Mouse (Mus musculus): ENCODE results near the gene Plcxd1.
"Not testable (repeated sequence)": the region's sequence is repeated elsewhere in the genome, so short reads cannot be mapped to it uniquely, and the experiment has no call there.

Gene Plcxd1

DNA sequence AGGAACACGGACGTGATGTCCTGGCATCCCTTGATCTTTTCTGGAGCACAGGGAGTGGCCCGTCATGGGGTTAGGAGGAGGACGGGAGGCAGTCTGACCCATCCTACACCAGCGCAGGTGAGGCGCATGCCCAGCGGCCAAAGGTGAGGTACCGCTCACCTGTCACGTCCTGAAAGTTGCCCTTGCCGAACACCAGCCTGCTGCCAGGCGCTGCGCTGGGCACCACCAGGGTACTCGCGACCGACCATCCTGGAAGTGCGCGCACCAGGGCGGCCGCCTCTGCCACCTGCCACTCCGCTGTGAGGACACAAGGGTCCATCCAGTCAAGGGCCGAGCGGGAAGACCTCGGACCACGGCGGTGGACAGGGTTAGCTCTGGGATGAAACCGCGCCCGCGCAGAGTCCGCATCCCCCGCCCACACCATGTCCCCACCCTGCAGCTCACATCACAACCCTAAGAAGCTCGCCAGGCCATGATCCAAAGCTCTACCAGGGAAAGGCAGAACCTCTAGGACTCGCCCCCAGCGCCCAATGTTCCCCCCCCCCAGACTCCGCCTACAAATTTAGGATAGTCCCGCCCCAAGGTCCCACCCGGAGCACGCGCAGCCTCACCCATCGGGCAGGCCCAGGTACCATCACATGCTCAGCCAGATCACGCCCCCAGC lies 7.3 kb downstream of the Plcxd1 start:
- DNase-seq (ENCODE audit: inconsistent age in 2 of 2, low spot score in 1 of 2), result peak in 1 of 2 experiments; percentile 70

DNA sequence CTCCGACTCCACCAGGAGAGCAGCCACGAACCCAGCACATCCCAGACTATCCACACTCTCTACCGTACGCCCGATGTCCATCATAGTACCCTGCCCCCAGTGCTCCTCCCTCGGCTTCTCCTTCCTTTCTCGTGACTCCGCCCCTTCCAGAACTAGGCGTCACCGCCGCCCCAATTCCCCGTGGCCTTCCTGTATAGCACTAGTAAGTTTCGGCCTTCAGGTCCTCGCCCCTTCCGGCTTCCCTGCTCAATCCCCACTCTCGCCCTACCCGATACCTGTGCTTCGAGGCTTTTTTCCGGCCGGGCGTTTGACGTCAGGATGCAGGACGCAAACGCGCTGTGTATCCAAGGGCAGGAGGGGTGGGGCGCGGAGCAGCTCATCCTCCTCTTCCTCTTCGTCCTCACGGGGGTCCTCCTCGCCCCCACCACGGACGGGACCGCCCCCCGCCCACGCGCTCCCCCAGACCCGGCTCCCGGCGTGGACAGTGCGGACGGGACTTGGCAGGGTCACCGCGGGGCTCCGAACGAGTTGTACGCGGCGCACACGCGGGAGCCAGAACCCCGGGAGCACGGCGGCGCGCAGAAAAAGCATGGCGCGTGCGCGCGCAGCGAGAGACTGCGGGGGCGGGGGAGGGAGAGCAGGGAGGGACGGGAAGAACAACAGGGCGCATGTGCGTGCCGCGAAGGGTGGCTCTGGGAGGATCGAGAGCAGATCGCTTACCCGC lies 8.0 kb downstream of the Plcxd1 start, which contains the start of gene Gtpbp6:
TSS of gene Gtpbp6 (minus strand) at position 617 of the 724 bp plus-strand sequence.
- peak; percentile 97 to 98 for DNase-seq (ENCODE audit: inconsistent age in 2 of 2, low spot score in 1 of 2)

DNA sequence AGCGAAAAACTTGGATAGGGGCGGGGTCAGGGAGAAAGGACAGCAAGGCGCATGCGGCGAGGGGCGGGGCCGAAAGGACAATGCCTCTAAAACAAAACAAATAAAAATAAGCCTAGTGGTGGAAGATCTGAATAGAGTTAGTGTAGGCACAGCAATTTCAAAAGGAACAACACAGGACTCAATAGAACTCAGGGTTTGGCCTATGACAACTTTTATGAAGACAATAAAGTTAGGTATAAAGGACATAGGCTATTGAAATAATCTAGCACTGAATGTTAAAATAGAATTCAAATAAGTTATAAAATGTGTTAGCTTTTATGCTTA lies 8.5 kb downstream of the Plcxd1 start:
- DNase-seq (ENCODE audit: inconsistent age in 2 of 2, low spot score in 1 of 2), result no peak

DNA sequence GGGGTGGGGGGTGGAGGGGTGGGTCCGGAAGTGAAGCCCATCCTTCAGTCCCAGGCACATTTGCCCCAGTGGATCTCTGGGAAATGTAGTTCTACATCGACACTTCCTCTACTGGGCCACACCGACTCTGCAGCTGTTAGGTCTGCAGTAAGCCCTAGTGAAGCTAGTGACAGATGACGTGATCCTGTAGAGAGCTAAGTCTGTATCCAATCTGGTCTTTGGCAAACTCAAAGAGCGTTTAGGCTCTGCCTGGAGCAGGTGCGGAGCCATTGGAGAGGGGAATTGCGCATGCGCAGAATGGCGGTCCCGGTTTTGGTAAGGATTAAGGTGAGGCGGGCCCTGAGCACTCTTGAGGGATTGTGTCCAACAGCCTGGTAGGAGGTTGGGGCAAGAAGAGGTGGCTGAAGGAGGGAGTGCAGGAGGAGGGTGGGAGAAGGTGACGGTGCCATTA lies 10.2 kb downstream of the Plcxd1 start, which contains the start of gene Zfp605:
TSS of gene Zfp605 (plus strand) at position 102 of the 451 bp plus-strand sequence.
- DNase-seq (ENCODE audit: inconsistent age in 2 of 2, low spot score in 1 of 2), result peak; percentile 92 to 97

DNA sequence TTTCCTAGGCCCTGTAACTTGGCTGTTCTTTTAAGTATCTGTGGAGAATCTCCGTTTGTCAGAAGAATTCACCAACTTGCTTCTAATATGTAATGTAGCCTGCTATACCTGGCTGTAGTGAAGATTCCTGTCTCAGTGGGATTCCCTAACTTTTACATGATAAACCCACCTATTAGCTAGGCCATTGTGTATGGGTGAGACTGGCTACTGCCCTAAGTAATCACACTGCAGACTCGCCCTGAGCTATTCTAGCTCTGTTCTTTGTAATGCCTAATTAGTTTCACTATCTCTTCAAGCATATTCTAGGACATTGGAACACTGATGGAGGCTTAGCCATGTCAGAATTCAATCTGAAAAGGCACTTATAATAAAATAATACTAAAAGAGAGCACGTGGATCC lies 22.6 kb downstream of the Plcxd1 start:
- DNase-seq (ENCODE audit: inconsistent age in 2 of 2, low spot score in 1 of 2), result not testable (repeated sequence)

DNA sequence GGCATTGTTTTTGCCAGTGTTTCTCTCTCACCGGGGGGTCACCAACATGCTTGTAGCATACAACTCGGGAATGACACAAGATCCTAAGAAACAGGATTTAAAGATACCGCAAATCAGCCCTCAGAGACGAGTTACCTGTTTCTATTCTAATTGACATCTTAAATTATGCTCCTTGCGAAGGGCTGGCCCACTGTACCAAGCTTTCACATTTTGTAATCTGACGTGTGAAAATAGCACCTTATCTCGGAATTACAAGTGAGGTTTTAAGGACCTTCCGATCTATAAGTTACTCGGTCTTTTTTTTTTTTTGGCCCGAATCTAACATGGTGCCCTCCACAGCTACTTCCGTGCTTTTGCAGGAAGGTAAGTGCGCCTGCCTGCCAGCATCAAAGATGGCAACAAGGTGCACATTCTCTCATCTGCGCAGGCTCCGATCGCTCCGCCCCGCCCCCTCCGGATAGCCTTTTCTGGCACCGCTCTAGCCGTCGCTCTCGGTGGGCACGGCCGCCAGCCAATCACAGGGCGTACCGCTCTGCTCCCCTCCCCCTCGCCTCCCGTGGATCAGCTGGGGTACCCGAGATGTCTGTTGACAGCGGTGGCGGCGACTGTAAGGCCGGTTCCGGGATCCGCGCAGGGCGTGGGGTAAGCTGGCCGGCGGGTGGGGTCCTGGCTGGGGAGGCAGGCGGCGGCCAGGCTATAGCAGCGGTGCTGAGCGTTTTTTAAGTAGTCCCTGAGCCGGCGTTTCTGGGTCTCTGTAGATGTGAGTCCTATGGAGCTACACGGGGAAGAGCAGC lies 35.7 kb downstream of the Plcxd1 start, which contains the start of gene Chfr:
TSS of gene Chfr (plus strand) at position 550 of the 794 bp plus-strand sequence.
- DNase-seq (ENCODE audit: inconsistent age in 2 of 2, low spot score in 1 of 2), result peak; percentile 99 to 100

DNA sequence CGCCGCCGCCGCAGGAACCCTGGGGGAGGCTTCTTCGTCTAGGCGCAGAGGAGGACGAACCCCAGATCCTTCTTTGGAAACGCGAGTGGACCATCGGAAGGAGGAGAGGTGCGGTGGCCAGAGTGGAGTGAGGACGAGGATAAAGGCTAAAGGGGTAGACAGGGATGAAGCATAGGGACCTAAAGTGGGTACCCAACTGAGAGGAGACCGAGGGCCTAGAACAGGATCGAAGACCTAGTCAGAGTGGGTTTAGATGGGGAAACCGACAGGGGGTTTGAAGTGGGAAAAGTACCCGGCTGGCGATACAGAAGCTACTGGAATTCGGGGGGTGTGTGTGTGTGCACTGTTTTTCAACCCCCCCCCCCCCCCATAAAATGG lies 36.3 kb downstream of the Plcxd1 start:
- no peak for DNase-seq (ENCODE audit: inconsistent age in 2 of 2, low spot score in 1 of 2)

DNA sequence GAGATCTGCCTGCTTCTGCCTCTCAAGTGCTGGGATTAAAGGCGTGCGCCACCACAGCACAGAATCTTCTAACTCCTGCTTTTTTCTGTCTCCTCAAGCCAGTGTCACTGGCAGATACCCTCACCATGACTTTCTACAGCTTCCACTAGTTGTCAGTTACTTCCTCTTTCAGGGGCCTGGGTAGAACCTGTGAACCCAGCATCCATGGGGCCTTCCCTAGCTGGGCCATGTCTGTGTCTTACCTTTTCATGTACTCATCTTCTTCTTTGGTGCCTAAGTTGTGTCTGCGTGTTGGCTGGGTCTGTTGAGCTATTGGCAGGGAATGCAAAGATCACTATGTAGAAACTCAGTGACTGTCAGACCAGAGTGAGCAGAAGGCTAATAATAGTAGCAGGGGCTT lies 38.0 kb downstream of the Plcxd1 start:
- DNase-seq (ENCODE audit: inconsistent age in 2 of 2, low spot score in 1 of 2), result no peak

DNA sequence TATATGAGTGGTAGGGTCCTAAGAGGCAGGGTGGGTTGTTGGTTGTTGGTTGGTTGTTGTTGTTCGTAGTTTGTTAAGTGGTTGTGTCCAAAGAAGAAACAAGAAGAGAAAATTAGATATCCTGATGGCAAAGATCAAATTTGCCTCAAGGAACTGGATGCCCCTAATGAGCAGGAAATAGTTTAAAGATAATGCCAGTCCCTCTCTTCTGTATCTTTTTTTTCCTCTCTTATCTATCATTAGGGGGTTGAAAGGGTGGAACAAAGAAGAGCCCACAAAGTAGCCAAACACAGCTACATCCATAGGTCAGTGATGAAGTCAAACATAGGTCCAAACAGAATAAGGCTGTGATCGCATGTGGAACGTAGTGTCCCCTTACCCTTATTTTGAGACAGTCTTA lies 39.6 kb downstream of the Plcxd1 start:
- no peak for DNase-seq (ENCODE audit: inconsistent age in 2 of 2, low spot score in 1 of 2)

DNA sequence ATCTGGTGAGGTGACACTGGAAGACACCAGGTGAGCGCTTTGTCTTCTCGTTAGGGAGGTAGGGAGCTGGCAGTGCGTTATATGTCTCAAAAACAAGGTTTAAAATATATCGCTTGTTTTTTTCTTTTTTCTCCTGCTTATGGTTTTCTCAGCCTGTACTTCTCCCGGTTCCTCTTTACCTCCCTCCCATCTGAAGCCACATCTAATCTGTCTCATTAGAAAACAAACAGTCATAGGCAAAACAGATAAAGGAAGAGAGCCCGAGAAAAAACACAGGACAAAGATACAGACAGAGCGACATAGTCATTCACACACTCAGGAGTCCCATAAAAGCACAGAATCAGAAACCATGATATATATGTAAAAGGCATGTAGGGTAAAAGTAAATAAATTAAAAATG lies 40.7 kb downstream of the Plcxd1 start:
- DNase-seq (ENCODE audit: inconsistent age in 2 of 2, low spot score in 1 of 2), result no peak

DNA sequence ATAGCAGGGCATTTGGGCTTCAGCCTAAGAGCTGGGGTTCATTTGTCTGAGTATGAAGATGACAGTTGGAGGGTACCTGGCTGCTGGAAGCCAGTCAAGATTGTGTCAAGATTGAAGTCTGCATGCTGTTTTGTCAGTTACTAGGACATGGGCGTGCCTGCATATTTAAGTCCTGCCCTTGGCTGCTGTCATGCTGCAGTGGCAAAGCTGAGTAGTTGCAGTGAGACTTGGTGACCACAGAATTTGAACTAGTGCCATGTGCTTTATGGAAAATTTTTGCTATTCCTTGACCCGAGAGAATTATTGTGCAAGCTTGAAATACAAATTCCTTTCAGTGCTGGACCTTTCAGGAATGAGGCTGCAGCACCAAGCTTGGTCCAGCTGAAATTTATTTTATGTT lies 42.5 kb downstream of the Plcxd1 start:
- DNase-seq (ENCODE audit: inconsistent age in 2 of 2, low spot score in 1 of 2), result peak; percentile 60 to 88

DNA sequence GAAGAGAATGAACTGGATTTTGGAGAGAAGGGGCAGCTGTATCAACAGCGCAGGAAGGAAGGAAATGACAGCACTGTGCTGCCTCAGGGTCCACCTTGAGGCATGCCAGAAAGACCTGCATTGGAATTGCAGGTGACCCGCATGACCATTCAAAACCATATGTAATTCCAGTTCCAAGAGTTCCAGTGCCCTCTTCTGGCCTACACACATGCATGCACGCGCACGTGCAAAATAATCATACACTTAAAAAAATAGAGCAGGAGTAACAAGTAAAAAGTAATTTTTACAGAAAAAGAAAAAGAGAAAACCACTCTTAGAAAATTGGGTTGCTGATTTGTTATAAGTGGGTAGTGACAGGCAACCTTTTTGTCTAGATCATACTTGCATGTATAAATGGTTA lies 43.2 kb downstream of the Plcxd1 start:
- DNase-seq (ENCODE audit: inconsistent age in 2 of 2, low spot score in 1 of 2), result peak in 1 of 2 experiments; percentile 61

Data from adrenal gland, adult (tissue).